Mouse (Mus musculus) midbrain, embryonic 13.5 days (tissue): ENCODE data around the gene Cd96. TPM values are rescaled to one million over a fixed set of nuclear protein-coding genes. Genes with fewer than 3 reads are reported as not detected.

ENCODE experiments used
- ATAC-seq: fragments of 200-750 bp; cut with Nextera tagmentation; 2 replicates; pipeline ENCODE4 v1.8.0; 2017; ENCODE audit warnings: mild to moderate bottlenecking, moderate TSS enrichment, moderate library complexity
- H3K27ac ChIP-seq: fragments of 300-500 bp; sonication (generic); 2 replicates; pipeline ENCODE4 v1.5.1; 2015; ENCODE audit warnings: inconsistent platforms, mild to moderate bottlenecking, moderate library complexity
- H3K27me3 ChIP-seq: fragments of 300-500 bp; sonication (generic); 2 replicates; pipeline ENCODE4 v1.6.1; 2015; ENCODE audit warnings: mild to moderate bottlenecking, inconsistent platforms
- H3K36me3 ChIP-seq: fragments of 300-500 bp; sonication (generic); 2 replicates; pipeline ENCODE4 v1.6.1; 2015; ENCODE audit warnings: mild to moderate bottlenecking, inconsistent platforms
- H3K4me1 ChIP-seq: fragments of 300-500 bp; sonication (generic); replicated peaks from 2 replicates; pipeline ENCODE4 v1.6.1; 2015; ENCODE audit warnings: inconsistent platforms
- H3K4me2 ChIP-seq: fragments of 300-500 bp; sonication (generic); replicated peaks from 2 replicates; pipeline ENCODE4 v1.6.1; 2015; ENCODE audit warnings: moderate library complexity, mild to moderate bottlenecking, inconsistent platforms
- H3K4me3 ChIP-seq: fragments of 300-500 bp; sonication (generic); replicated peaks from 2 replicates; pipeline ENCODE4 v1.5.1; 2015; ENCODE audit warnings: mild to moderate bottlenecking, inconsistent platforms
- H3K9ac ChIP-seq: fragments of 300-500 bp; sonication (generic); replicated peaks from 2 replicates; pipeline ENCODE4 v1.6.1; 2015; ENCODE audit warnings: mild to moderate bottlenecking, inconsistent platforms
- H3K9me3 ChIP-seq: fragments of 300-500 bp; sonication (generic); 2 replicates; pipeline ENCODE4 v1.6.1; 2016; ENCODE audit warnings: mild to moderate bottlenecking, inconsistent platforms
- WGBS: fragments of 180-500 bp; shearing (Covaris S2); methylation state at CpG from one replicate; pipeline ENCODE4 v1.1.7; 2015; 5-methylcytosine and 5-hydroxymethylcytosine counted together
- polyA plus RNA-seq: library from polyadenylated mRNA; unstranded; fragments of >200 nt; fragmentation: Nextera tagmentation; extraction: Ambion mirVana; gene quantifications from 2 replicates; pipeline ENCODE4 v1.2.1, GENCODE M21; 2015

Gene Cd96
- polyA plus RNA-seq, 1 experiment from 2014 or later = not detected

DNA sequence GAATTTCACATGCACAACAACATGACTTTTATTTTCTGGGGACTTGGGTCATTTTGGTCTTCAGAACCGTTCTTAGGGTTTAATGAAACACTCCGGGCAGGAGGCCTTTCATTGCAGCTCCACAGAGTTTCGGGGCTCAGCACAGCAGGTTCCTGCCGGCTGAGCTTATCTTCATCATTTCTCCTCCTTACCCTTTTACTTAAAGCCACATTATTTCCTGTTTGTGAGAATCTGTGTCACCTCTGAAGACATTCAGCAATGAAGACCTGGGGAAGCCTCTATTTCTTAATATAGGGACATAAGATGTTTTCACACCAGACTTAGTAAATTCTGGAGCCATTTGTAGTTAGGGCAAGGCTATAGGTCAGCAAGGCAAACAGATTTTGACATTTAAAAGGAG is 12.6 kb downstream of the Cd96 start:
- Histone ChIP-seq H3K9me3 (no peaks in the 10 kb centered on the region), H3K36me3 (no peaks in the 10 kb centered on the region), H3K9ac (no peak overlapping the region), H3K27ac (no peak overlapping the region), H3K4me2 (no peak overlapping the region), H3K4me1 (no peaks in the 10 kb centered on the region), H3K27me3 (no peaks in the 10 kb centered on the region), H3K4me3 (no peak overlapping the region)
- no peak for ATAC-seq
- WGBS = 64% methylated on average over 4 of the region's 4 CpGs

GRCm38 (mm10) chr16:46104491-46104890 is 15.6 kb downstream of the Cd96 start:
- WGBS = 87% methylated on average over 9 of the region's 9 CpGs
- ATAC-seq = no peak
- Histone ChIP-seq H3K36me3 (no peaks in the 10 kb centered on the region), H3K4me2 (no peak overlapping the region), H3K4me3 (no peak overlapping the region), H3K27me3 (no peaks in the 10 kb centered on the region), H3K27ac (no peak overlapping the region), H3K9me3 (no peaks in the 10 kb centered on the region), H3K4me1 (no peaks in the 10 kb centered on the region), H3K9ac (no peak overlapping the region)

DNA sequence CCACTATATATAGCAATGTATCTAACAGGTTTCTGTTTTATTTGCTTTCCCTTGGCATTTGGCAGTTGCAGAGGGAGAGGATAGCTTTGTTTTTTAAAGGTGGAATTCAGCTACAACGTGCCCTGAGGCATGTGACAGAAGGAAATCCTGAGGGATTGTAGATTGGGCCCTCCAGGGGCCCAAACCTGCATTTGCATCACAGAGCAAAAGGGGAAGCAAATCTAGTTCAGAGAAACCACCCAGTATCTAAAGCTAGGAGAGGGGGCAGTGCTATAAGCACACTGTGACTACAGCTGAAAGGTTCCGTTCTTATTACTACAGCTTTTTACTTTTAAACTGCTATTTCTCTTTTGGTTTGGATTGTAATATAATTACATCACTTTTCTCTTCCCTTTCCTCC is 18.3 kb downstream of the Cd96 start:
- H3K27ac ChIP-seq = no peak overlapping the region
- ATAC-seq = no peak
- H3K9ac ChIP-seq = no peak overlapping the region
- no peak overlapping the region for H3K4me3 ChIP-seq
- no peaks in the 10 kb centered on the region for H3K9me3 ChIP-seq
- 27% methylated on average over 2 of the region's 2 CpGs for WGBS
- no peaks in the 10 kb centered on the region for H3K27me3 ChIP-seq
- no peak overlapping the region for H3K4me2 ChIP-seq
- no peaks in the 10 kb centered on the region for H3K4me1 ChIP-seq
- no peaks in the 10 kb centered on the region for H3K36me3 ChIP-seq

DNA sequence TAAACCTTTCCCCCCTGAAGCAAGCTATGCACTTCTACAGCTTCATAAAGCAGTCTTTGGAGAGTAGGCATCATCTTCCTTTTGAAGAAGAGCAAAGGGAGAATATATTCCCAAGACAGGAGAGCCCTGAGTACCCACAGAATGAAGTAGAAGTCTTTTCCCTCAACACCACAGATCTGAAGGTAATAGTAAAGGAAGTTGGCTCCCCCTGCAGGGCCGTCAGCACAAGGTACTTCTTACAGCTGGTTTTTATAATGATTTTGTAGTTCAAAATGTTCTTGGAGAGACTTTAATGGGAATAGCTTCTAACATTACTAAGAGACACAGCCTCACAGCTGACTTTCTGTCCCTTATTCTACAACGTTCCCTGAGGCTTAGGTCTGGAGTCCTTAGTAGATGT is 19.8 kb downstream of the Cd96 start:
- Histone ChIP-seq H3K9me3 (no peaks in the 10 kb centered on the region), H3K36me3 (no peaks in the 10 kb centered on the region), H3K27me3 (no peaks in the 10 kb centered on the region), H3K4me2 (no peak overlapping the region), H3K4me1 (no peaks in the 10 kb centered on the region), H3K9ac (no peak overlapping the region), H3K4me3 (no peak overlapping the region), H3K27ac (no peak overlapping the region)
- no peak for ATAC-seq
- 71% methylated on average over 2 of the region's 2 CpGs for WGBS

DNA sequence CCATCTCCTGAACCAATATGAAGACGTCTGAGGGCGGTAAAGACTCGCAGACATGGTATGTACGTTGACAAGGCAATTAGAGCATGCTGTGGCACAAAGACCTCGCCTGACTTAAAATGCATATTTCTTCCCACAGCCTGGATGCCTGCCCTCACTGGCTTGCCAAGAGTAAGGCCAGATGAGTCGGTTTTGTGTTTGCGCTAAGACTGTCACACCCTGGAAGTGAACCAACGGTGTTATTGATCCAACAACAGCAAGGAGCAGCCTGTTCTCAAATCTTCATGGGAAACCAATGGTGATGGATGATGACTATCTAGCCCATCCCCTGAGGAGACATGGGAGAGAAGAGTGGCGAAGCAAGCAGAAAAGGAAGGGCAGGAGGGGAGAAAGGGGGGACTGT is 22.6 kb downstream of the Cd96 start:
- Histone ChIP-seq H3K27me3 (no peaks in the 10 kb centered on the region), H3K9me3 (no peaks in the 10 kb centered on the region), H3K4me2 (no peak overlapping the region), H3K36me3 (no peaks in the 10 kb centered on the region), H3K4me1 (no peaks in the 10 kb centered on the region), H3K4me3 (no peak overlapping the region), H3K27ac (no peak overlapping the region), H3K9ac (no peak overlapping the region)
- ATAC-seq = no peak
- 75% methylated on average over 9 of the region's 9 CpGs for WGBS

GRCm38 (mm10) chr16:46094478-46094877 is 25.6 kb downstream of the Cd96 start:
- 76% methylated on average over 2 of the region's 2 CpGs for whole genome bisulfite sequencing
- H3K36me3 ChIP-seq = no peaks in the 10 kb centered on the region
- H3K4me2 ChIP-seq = no peak overlapping the region
- ATAC-seq = no peak
- no peaks in the 10 kb centered on the region for H3K4me1 ChIP-seq
- H3K9me3 ChIP-seq = no peaks in the 10 kb centered on the region
- H3K4me3 ChIP-seq = no peak overlapping the region
- no peak overlapping the region for H3K27ac ChIP-seq
- H3K9ac ChIP-seq = no peak overlapping the region
- no peaks in the 10 kb centered on the region for H3K27me3 ChIP-seq

GRCm38 (mm10) chr16:46092935-46093334 is 27.1 kb downstream of the Cd96 start:
- 96% methylated on average over 2 of the region's 2 CpGs for WGBS
- Histone ChIP-seq H3K4me1 (no peaks in the 10 kb centered on the region), H3K9me3 (no peaks in the 10 kb centered on the region), H3K27me3 (no peaks in the 10 kb centered on the region), H3K27ac (no peak overlapping the region), H3K9ac (no peak overlapping the region), H3K36me3 (no peaks in the 10 kb centered on the region), H3K4me2 (no peak overlapping the region), H3K4me3 (no peak overlapping the region)
- ATAC-seq = no peak

DNA sequence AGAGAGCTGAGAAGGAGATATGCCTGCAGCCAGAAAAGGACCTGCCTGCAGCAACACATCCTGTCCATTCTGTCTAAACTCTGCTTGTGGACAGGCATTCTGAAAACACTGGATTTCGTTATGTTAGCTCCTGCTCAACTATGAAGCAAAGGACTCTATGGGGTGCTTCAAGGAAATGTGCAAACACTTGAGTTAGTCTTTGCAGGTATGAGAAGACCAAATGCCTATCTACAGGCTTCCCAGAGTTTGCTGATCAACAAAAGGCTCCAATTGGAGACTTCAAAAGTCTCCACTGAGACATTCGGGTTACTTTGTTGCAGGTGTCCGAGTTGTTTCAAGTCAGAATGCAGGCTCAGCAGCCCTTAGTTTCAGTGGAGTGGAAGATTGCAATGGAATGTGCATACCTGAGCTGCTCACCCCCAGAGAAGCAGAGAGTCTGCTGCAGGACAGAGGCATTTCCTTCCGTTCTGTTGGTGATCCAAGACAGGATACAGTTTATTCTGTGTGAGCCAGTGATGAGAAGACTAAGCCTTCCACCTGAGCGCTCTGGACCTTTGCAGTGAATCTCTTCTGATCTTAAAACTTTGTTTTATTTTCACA is 33.1 kb downstream of the Cd96 start:
- H3K27ac ChIP-seq = no peak overlapping the region
- no peak for ATAC-seq
- H3K4me3 ChIP-seq = no peak overlapping the region
- no peaks in the 10 kb centered on the region for H3K27me3 ChIP-seq
- no peak overlapping the region for H3K9ac ChIP-seq
- no peak overlapping the region for H3K4me2 ChIP-seq
- H3K9me3 ChIP-seq = no peaks in the 10 kb centered on the region
- 89% methylated on average over 5 of the region's 5 CpGs for WGBS
- no peaks in the 10 kb centered on the region for H3K36me3 ChIP-seq
- H3K4me1 ChIP-seq = no peaks in the 10 kb centered on the region

DNA sequence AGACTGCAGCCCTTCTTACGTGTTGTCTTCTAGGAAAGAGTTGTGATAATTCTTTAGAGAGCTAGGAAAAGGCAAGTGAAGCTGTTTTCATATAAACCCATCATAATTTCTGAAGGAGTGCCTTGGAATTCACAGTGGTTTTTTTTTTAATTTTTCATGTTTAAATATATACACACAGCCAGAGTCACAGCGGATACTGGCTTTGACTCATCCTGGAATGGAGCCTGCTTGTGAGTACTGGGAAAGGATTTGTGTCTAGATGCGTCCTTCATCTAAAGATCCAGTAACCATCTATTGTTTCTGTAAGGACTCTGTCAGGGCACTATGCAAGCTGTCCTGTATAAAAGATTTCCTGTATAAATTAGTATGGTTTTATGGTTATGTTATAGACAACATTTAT is 52.1 kb downstream of the Cd96 start:
- H3K27me3 ChIP-seq = no peaks in the 10 kb centered on the region
- H3K4me2 ChIP-seq = no peak overlapping the region
- H3K27ac ChIP-seq = no peak overlapping the region
- WGBS = 89% methylated on average over 3 of the region's 3 CpGs
- H3K4me1 ChIP-seq = no peaks in the 10 kb centered on the region
- no peaks in the 10 kb centered on the region for H3K9me3 ChIP-seq
- H3K9ac ChIP-seq = no peak overlapping the region
- no peak overlapping the region for H3K4me3 ChIP-seq
- H3K36me3 ChIP-seq = no peaks in the 10 kb centered on the region
- no peak for ATAC-seq

GRCm38 (mm10) chr16:46063278-46063677 is 56.8 kb downstream of the Cd96 start:
- Histone ChIP-seq H3K4me3 (no peak overlapping the region), H3K27me3 (no peaks in the 10 kb centered on the region), H3K9me3 (no peaks in the 10 kb centered on the region), H3K4me1 (no peaks in the 10 kb centered on the region), H3K9ac (no peak overlapping the region), H3K36me3 (no peaks in the 10 kb centered on the region), H3K27ac (no peak overlapping the region), H3K4me2 (no peak overlapping the region)
- no peak for ATAC-seq
- 90% methylated on average over 5 of the region's 5 CpGs for WGBS

DNA sequence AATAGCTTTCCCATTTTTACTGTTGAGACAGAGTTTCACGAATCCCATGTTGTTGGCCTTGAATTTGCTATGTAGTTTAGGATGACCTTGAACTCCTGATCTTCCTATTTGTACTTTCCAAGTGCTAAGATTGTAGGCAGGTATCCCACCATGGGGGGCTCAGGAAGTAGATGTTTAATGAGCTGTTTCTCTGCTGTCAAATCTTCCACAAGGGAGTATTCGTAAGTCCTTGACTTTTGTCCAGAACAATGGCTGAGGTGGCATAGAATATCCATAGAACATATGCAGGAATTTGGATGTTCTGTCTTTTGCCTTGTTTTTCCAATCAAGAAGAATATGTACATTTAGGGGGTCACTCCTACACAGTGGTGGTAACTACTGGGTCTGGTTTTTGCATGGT is 73.1 kb downstream of the Cd96 start:
- no peaks in the 10 kb centered on the region for H3K9me3 ChIP-seq
- H3K27me3 ChIP-seq = no peaks in the 10 kb centered on the region
- no peak overlapping the region for H3K4me3 ChIP-seq
- no peak overlapping the region for H3K27ac ChIP-seq
- H3K4me2 ChIP-seq = no peak overlapping the region
- H3K4me1 ChIP-seq = no peaks in the 10 kb centered on the region
- no peak for ATAC-seq
- H3K9ac ChIP-seq = no peak overlapping the region
- no peaks in the 10 kb centered on the region for H3K36me3 ChIP-seq
- 91% methylated on average over 2 of the region's 2 CpGs for WGBS

GRCm38 (mm10) chr16:46036261-46036660 is 83.8 kb downstream of the Cd96 start:
- ATAC-seq = no peak
- H3K9ac ChIP-seq = no peak overlapping the region

DNA sequence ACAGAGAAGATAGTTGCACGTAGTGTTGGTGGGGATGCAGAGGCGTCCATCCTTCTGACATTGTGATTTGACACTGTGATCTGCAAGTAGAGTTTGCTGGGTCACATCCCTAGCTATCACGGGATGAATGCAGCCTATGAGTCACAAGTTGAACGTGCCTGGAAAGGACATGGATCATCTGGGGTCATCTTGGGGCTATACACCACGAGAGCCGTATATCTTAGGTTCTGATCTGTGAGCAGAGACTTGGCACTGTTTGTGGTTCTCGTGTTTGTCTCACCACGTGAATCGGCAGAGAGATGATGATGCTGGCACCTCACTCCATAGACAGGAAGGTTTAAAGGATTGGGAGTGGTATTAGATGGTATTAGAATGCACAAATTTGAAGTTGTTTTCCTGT is 86.2 kb downstream of the Cd96 start:
- Histone ChIP-seq H3K4me3 (no peak overlapping the region), H3K4me1 (no peaks in the 10 kb centered on the region), H3K9me3 (no peaks in the 10 kb centered on the region), H3K27ac (no peak overlapping the region), H3K27me3 (no peaks in the 10 kb centered on the region), H3K9ac (no peak overlapping the region), H3K36me3 (no peaks in the 10 kb centered on the region), H3K4me2 (no peak overlapping the region)
- no peak; the same call in 1 of the 2 replicates for ATAC-seq
- WGBS = 84% methylated on average over 9 of the region's 9 CpGs

More at GRCm38 (mm10) chr16:46036261-46036660, 83.8 kb downstream of the Cd96 start:
- H3K4me3 ChIP-seq = no peak overlapping the region
- H3K4me2 ChIP-seq = no peak overlapping the region
- no peak overlapping the region for H3K27ac ChIP-seq
- no peaks in the 10 kb centered on the region for H3K9me3 ChIP-seq
- 54% methylated on average over 2 of the region's 2 CpGs for WGBS
- H3K36me3 ChIP-seq = no peaks in the 10 kb centered on the region
- H3K27me3 ChIP-seq = no peaks in the 10 kb centered on the region
- no peaks in the 10 kb centered on the region for H3K4me1 ChIP-seq
